Mouse (Mus musculus): ENCODE measurements around the gene Vsig10. TPM values are rescaled to one million over a fixed set of nuclear protein-coding genes. Genes with fewer than 3 reads are reported as not detected.

Vsig10 gene
- polyA plus RNA-seq, 1 experiment from 2014 or later = 7.4 TPM

DNA sequence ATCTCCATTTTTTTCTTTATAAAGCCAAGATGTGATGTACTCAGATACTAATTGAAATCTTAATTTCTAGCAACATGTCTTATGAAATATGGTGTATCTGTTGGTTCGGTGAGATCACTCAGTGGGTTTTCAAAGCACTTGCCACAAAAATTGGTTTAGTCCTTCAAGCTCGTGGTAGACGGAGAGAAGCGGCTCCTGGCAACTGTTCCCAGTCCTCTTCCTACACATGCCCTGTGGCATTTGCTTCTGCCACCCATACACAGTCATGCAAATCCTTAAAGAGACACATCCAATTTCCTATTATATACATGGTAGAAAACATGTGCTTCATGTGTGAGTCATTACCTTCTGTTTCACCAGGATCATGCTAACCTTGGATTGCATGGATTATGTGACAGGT lies 42.7 kb downstream of the Vsig10 start:
- no peak overlapping the region for H3K9ac ChIP-seq (ENCODE audit: low read depth, low read length)
- H3K4me2 ChIP-seq (replicated peaks; ENCODE audit: low read depth, low read length) = no peak overlapping the region

DNA sequence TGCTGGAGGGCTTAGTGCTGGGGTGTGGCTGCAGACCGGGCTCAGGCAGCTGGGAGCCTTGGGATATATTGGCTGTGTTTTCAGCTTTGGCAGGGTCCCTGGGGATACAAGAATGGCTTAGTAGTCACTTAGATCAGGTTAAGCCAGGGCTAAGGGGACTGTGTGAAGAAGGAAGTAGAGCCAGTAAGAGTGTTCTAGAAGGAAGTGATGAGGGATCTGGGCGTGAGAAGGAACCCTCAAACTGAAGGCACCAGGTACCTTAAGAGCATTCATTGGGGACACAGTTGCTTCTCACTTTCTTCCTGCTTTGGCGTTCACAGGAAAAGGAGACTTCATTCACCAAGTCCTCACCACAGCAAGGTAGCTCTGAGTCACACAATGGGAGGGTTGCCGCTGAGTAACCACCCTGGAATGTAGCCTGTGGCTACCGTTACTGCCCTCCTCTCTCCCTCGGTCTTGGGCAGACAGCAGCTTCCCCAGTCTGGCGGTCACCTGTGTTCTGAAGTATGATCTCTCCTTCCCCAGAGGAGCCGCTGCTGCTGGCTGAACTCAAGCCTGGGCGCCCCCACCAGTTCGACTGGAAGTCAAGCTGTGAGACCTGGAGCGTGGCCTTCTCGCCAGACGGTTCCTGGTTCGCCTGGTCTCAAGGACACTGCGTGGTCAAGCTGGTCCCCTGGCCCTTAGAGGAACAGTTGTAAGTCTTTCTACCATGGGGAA lies 44.3 kb downstream of the Vsig10 start:
- H3K27ac ChIP-seq (ENCODE audit: low read depth, low read length) = peak overlapping the region; percentile 12; the same call in 1 of the 2 replicates
- WGBS = 55% methylated on average over 15 of the region's 15 CpGs
- no peak overlapping the region for H3K4me3 ChIP-seq (ENCODE audit: low read length)
- no peak overlapping the region for H3K4me2 ChIP-seq (replicated peaks; ENCODE audit: low read depth, low read length)
- 0 out of 2 replicates have a peak, but pooled peaks have one; percentile 40 for ATAC-seq (ENCODE audit: low FRiP score, low TSS enrichment)
- H3K36me3 ChIP-seq (ENCODE audit: control insufficient read depth, insufficient read depth, low read length) = peaks cover 41% of the 10 kb centered on the region
- no peaks in the 10 kb centered on the region for H3K27me3 ChIP-seq (ENCODE audit: control insufficient read depth, insufficient read depth, low read length)
- no peaks in the 10 kb centered on the region for H3K9me3 ChIP-seq (ENCODE audit: control insufficient read depth, low read length)
- H3K9ac ChIP-seq (ENCODE audit: low read depth, low read length) = no peak overlapping the region
- H3K4me1 ChIP-seq (ENCODE audit: control insufficient read depth, insufficient read depth, low read length) = peaks cover 47% of the 10 kb centered on the region

More for the DNA sequence above, 42.7 kb downstream of the Vsig10 start:
- H3K9me3 ChIP-seq (ENCODE audit: control insufficient read depth, low read length) = no peaks in the 10 kb centered on the region
- peaks cover 47% of the 10 kb centered on the region for H3K4me1 ChIP-seq (ENCODE audit: control insufficient read depth, insufficient read depth, low read length)
- H3K4me3 ChIP-seq (ENCODE audit: low read length) = no peak overlapping the region
- no peaks in the 10 kb centered on the region for H3K27me3 ChIP-seq (ENCODE audit: control insufficient read depth, insufficient read depth, low read length)
- WGBS = 76% methylated on average over 4 of the region's 4 CpGs
- no peak overlapping the region for H3K27ac ChIP-seq (ENCODE audit: low read depth, low read length)
- no peak for ATAC-seq (ENCODE audit: low FRiP score, low TSS enrichment)
- peaks cover 31% of the 10 kb centered on the region for H3K36me3 ChIP-seq (ENCODE audit: control insufficient read depth, insufficient read depth, low read length)

DNA sequence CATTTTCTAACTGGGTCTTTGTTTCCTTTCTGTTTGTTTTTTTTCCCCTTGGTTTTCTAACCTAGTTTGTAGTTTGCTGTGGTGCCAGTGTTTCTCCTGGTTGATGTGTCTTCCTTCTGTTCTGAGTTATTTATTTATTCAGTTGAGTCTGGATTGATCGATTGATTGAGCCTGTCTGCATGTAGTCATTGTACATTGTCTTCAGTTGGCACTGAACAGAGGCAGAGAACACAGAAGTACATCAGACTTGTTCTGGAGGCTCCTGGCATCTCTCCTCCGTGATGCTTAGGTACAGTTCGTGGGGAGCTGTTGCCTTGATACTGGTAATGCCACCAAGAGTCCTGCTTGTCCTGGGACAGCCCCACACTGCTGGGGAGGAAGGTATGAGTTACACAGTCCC lies 45.9 kb downstream of the Vsig10 start:
- Histone ChIP-seq H3K9me3 (ENCODE audit: control insufficient read depth, low read length) (no peaks in the 10 kb centered on the region), H3K4me2 (replicated peaks; ENCODE audit: low read depth, low read length) (no peak overlapping the region), H3K4me3 (ENCODE audit: low read length) (no peak overlapping the region), H3K27me3 (ENCODE audit: control insufficient read depth, insufficient read depth, low read length) (no peaks in the 10 kb centered on the region), H3K36me3 (ENCODE audit: control insufficient read depth, insufficient read depth, low read length) (peaks cover 57% of the 10 kb centered on the region), H3K4me1 (ENCODE audit: control insufficient read depth, insufficient read depth, low read length) (peaks cover 36% of the 10 kb centered on the region), H3K9ac (ENCODE audit: low read depth, low read length) (no peak overlapping the region), H3K27ac (ENCODE audit: low read depth, low read length) (no peak overlapping the region)
- 84% methylated on average over 3 of the region's 3 CpGs for WGBS
- no peak for ATAC-seq (ENCODE audit: low FRiP score, low TSS enrichment)

DNA sequence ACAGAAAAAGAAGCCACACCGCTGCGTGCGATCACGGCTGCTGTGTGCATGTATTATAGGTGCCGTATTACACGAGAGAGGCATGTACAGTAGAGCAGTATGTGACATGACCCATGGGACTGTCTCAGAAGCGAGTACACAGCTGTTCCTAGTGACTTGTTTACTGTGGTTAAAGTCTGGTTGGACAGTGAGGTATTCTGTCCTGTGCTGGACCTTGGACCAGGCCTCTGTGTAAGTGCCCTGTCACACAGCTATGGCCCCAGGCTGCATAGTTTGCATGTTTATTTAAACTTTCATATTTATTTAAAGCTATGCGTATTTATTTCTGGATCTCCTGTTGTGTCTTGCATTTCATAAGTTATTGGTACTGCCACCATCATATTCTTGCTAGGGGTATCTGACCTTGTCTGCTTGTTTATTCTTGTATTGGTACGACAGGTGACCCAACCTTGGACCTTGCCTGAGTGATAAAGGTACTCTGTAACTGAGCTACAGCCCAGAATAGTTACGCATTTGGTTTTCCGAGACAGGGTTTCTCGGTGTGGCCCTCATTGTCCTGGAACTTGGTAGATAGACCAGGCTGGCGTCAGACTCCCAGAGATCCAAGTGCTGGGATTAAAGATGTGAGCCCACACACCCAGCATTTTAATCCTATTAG lies 47.1 kb downstream of the Vsig10 start:
- no peaks in the 10 kb centered on the region for H3K27me3 ChIP-seq (ENCODE audit: control insufficient read depth, insufficient read depth, low read length)
- no peak for ATAC-seq (ENCODE audit: low FRiP score, low TSS enrichment)
- H3K9ac ChIP-seq (ENCODE audit: low read depth, low read length) = no peak overlapping the region
- no peak overlapping the region for H3K4me3 ChIP-seq (ENCODE audit: low read length)
- no peak overlapping the region for H3K27ac ChIP-seq (ENCODE audit: low read depth, low read length)
- no peak overlapping the region for H3K4me2 ChIP-seq (replicated peaks; ENCODE audit: low read depth, low read length)
- H3K9me3 ChIP-seq (ENCODE audit: control insufficient read depth, low read length) = no peaks in the 10 kb centered on the region
- peaks cover 24% of the 10 kb centered on the region for H3K4me1 ChIP-seq (ENCODE audit: control insufficient read depth, insufficient read depth, low read length)
- peaks cover 67% of the 10 kb centered on the region for H3K36me3 ChIP-seq (ENCODE audit: control insufficient read depth, insufficient read depth, low read length)
- WGBS = 92% methylated on average over 13 of the region's 13 CpGs

DNA sequence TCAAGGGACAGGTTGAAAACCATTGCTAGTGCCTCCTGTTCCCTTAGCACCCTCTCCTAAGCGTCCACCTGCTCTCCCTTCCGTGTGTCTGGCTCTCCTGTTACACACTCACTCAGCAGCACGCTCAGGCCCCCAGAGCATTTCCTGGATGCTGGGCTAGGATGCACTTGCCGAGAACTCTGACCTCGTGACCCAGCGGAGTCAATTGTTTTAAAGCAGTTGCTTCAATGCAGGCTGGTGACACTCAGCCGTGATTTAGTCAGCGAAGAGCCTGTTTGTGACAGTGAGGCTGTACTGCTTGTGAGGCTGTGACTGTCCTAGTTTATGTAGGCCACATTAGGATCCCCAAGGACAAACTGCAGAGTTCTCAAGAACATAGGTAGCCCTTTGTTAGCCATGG lies 48.3 kb downstream of the Vsig10 start:
- H3K36me3 ChIP-seq (ENCODE audit: control insufficient read depth, insufficient read depth, low read length) = peaks cover 78% of the 10 kb centered on the region
- no peaks in the 10 kb centered on the region for H3K9me3 ChIP-seq (ENCODE audit: control insufficient read depth, low read length)
- no peak overlapping the region for H3K9ac ChIP-seq (ENCODE audit: low read depth, low read length)
- H3K4me1 ChIP-seq (ENCODE audit: control insufficient read depth, insufficient read depth, low read length) = peaks cover 12% of the 10 kb centered on the region; the same call in 1 of the 2 replicates
- no peak overlapping the region for H3K4me2 ChIP-seq (replicated peaks; ENCODE audit: low read depth, low read length)
- no peak for ATAC-seq (ENCODE audit: low FRiP score, low TSS enrichment)
- no peak overlapping the region for H3K27ac ChIP-seq (ENCODE audit: low read depth, low read length)
- H3K4me3 ChIP-seq (ENCODE audit: low read length) = no peak overlapping the region
- 23% methylated on average over 8 of the region's 8 CpGs for WGBS
- H3K27me3 ChIP-seq (ENCODE audit: control insufficient read depth, insufficient read depth, low read length) = no peaks in the 10 kb centered on the region

DNA sequence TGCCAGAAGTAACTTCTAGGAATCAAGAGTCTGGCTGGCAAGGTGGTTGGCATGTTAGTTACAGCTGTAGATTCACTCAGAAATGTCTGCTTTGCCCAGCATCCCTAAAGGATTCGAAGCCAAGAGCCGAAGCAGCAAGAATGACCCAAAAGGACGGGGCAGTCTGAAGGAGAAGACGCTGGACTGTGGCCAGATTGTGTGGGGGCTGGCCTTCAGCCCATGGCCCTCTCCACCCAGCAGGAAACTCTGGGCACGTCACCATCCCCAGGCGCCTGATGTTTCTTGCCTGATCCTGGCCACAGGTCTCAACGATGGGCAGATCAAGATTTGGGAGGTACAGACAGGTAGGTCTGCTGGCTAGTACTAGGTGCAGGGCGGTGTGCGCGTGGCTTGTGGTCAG lies 51.7 kb downstream of the Vsig10 start:
- Histone ChIP-seq H3K9ac (ENCODE audit: low read depth, low read length) (no peak overlapping the region), H3K27ac (ENCODE audit: low read depth, low read length) (no peak overlapping the region), H3K4me1 (ENCODE audit: control insufficient read depth, insufficient read depth, low read length) (no peaks in the 10 kb centered on the region), H3K4me2 (replicated peaks; ENCODE audit: low read depth, low read length) (no peak overlapping the region), H3K9me3 (ENCODE audit: control insufficient read depth, low read length) (no peaks in the 10 kb centered on the region), H3K27me3 (ENCODE audit: control insufficient read depth, insufficient read depth, low read length) (no peaks in the 10 kb centered on the region), H3K4me3 (ENCODE audit: low read length) (no peak overlapping the region), H3K36me3 (ENCODE audit: control insufficient read depth, insufficient read depth, low read length) (peaks cover 81% of the 10 kb centered on the region)
- WGBS = 90% methylated on average over 10 of the region's 10 CpGs
- no peak for ATAC-seq (ENCODE audit: low FRiP score, low TSS enrichment)

DNA sequence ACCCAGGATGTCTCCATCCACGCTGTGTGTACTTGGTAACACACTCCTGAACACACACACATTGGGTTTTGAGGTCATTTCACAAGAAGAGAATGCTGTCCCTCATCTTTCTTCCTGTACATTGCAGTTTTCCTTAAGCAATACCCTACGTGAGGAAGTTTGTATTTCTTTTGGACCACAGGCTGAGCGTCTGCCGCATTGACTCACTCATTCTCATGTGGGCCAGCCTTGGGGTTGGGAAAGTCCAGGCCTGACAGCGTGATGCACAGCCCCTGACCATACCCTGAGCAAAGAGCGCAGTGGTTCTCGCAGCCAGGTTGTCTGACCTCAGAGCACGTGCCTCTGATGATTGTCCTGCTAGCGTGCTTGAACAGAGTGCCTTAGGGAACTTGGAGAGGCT lies 54.5 kb downstream of the Vsig10 start:
- H3K4me3 ChIP-seq (ENCODE audit: low read length) = no peak overlapping the region
- H3K27me3 ChIP-seq (ENCODE audit: control insufficient read depth, insufficient read depth, low read length) = no peaks in the 10 kb centered on the region
- H3K36me3 ChIP-seq (ENCODE audit: control insufficient read depth, insufficient read depth, low read length) = peaks cover 76% of the 10 kb centered on the region
- H3K4me1 ChIP-seq (ENCODE audit: control insufficient read depth, insufficient read depth, low read length) = no peaks in the 10 kb centered on the region
- WGBS = 91% methylated on average over 9 of the region's 9 CpGs
- no peak overlapping the region for H3K4me2 ChIP-seq (replicated peaks; ENCODE audit: low read depth, low read length)
- H3K27ac ChIP-seq (ENCODE audit: low read depth, low read length) = no peak overlapping the region
- no peaks in the 10 kb centered on the region for H3K9me3 ChIP-seq (ENCODE audit: control insufficient read depth, low read length)
- H3K9ac ChIP-seq (ENCODE audit: low read depth, low read length) = no peak overlapping the region
- ATAC-seq (ENCODE audit: low FRiP score, low TSS enrichment) = no peak

DNA sequence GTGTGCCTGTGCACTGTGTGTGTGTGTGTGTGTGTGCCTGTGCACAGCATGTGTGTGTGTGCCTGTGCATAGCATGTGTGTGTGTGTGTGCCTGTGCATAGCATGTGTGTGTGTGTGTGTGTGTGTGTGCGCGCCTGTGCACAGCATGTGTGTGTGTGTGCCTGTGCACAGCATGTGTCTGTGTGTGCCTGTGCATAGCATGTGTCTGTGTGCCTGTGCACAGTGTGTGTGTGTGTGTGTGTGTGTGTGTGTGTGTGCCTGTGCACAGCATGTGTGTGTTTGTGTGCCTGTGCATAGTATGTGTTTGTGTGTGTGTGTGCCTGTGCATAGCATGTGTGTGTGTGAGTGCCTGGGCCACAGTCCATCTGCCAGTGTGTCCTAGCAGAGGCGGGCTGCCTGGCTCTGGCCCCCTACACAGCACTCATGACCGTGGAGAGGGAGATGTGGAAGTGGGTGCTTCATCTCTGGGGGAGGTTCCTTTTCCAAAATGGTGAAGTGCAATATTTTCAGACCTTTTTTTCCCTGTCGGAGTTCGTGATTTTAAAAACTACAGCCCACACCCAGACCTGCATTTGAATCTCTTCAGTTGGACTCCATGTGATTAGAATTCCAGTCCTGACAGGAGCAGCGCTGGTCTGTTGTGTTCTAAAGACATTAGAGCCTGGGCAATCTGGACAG lies 55.6 kb downstream of the Vsig10 start:
- H3K27ac ChIP-seq (ENCODE audit: low read depth, low read length) = no peak overlapping the region
- 90% methylated on average over 7 of the region's 7 CpGs for WGBS
- H3K27me3 ChIP-seq (ENCODE audit: control insufficient read depth, insufficient read depth, low read length) = no peaks in the 10 kb centered on the region
- no peak overlapping the region for H3K4me2 ChIP-seq (replicated peaks; ENCODE audit: low read depth, low read length)
- no peak for ATAC-seq (ENCODE audit: low FRiP score, low TSS enrichment)
- no peaks in the 10 kb centered on the region for H3K4me1 ChIP-seq (ENCODE audit: control insufficient read depth, insufficient read depth, low read length)
- H3K36me3 ChIP-seq (ENCODE audit: control insufficient read depth, insufficient read depth, low read length) = peaks cover 76% of the 10 kb centered on the region
- no peaks in the 10 kb centered on the region for H3K9me3 ChIP-seq (ENCODE audit: control insufficient read depth, low read length)
- H3K4me3 ChIP-seq (ENCODE audit: low read length) = no peak overlapping the region
- H3K9ac ChIP-seq (ENCODE audit: low read depth, low read length) = no peak overlapping the region

DNA sequence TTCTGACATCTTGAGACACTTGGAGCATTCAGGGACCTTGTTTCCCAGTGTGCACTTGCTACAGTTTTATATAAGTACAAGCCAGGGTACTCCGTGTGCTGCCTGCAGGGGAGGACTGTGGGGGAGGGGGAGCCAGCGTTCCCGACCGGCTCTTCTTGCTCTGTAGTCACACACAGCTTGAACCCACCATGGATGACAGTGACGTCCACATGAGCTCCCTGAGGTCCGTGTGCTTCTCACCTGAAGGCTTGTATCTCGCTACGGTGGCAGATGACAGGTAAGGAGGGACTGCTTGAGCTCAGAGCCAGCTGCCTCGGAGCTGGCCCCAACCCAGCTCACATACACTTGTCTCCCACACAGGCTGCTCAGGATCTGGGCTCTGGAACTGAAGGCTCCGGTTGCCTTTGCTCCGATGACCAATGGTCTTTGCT lies 57.5 kb downstream of the Vsig10 start:
- Histone ChIP-seq H3K9me3 (ENCODE audit: control insufficient read depth, low read length) (no peaks in the 10 kb centered on the region), H3K27me3 (ENCODE audit: control insufficient read depth, insufficient read depth, low read length) (no peaks in the 10 kb centered on the region), H3K9ac (ENCODE audit: low read depth, low read length) (no peak overlapping the region), H3K36me3 (ENCODE audit: control insufficient read depth, insufficient read depth, low read length) (peaks cover 77% of the 10 kb centered on the region), H3K4me3 (ENCODE audit: low read length) (no peak overlapping the region), H3K27ac (ENCODE audit: low read depth, low read length) (no peak overlapping the region), H3K4me2 (replicated peaks; ENCODE audit: low read depth, low read length) (no peak overlapping the region), H3K4me1 (ENCODE audit: control insufficient read depth, insufficient read depth, low read length) (no peaks in the 10 kb centered on the region)
- ATAC-seq (ENCODE audit: low FRiP score, low TSS enrichment) = no peak
- WGBS = 81% methylated on average over 11 of the region's 11 CpGs

Data from kidney, embryonic 14.5 days (tissue).